Mouse (Mus musculus) adrenal gland, postnatal 25 days (tissue): ENCODE measurements at regions not wholly inside any gene's neighbourhood (a gene's known extent, or its start where the extent isn't known, plus 50 kb on each side); places are given as distances from the start of the nearest gene placed in this dataset.
"Not testable (repeated sequence)": the region's sequence is repeated elsewhere in the genome, so short reads cannot be mapped to it uniquely, and the experiment has no call there.

Source experiments
- DNase-seq: peaks from one replicate; pipeline ENCODE4 v3.0.0; 2021; ENCODE audit warnings: mixed read lengths

DNA sequence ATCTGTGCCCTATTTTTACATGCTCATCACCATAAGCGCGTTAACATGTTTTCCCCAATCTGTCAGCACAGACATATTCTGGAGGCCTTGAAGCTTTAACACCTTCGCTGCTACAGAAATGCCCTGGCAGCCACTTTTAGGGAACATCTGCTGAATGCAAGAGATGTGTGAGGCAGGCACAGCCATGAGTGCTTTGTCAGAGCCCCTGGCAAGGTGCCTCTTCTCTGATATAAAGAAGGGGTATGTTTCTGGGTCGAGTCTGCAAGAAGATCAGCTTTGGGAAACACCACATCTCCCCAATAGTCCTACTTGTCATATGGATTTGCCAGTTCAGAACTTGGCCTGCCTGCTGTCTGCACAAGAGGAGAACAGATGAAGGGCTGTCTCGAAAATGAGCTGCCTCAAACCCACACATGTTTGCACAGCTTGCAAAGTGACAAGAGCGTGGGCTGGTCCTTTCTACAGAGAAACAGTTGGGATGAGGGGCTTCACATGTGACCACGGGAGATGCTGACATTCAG, 1263.3 kb upstream of the Klhl29 start:
- no peak for DNase-seq

DNA sequence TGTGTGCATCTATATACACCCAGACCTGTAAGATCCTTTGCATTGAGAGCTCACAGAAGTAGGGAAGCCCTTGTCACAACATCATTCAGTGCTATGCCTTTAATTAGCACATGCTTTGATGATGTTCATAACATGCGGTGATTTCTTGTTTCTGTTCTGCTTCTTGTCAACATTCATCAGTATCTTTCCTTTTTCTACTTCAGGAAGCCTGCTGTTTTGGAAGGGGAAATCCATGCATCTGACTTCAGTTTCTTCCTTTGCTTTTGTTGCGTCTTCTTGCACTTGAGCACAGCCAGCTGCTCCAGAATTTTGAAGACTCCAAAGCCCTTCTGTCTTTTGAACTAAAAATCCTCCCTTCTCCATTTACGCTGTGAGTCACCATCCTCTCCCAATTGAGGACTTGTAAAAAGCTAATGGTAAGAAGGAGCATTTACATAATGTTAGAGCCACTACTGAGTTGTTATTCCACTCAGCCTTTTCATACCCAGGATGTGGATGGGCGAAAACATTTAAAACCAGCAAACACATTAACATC, 1262.4 kb upstream of the Klhl29 start:
- no peak for DNase-seq

DNA sequence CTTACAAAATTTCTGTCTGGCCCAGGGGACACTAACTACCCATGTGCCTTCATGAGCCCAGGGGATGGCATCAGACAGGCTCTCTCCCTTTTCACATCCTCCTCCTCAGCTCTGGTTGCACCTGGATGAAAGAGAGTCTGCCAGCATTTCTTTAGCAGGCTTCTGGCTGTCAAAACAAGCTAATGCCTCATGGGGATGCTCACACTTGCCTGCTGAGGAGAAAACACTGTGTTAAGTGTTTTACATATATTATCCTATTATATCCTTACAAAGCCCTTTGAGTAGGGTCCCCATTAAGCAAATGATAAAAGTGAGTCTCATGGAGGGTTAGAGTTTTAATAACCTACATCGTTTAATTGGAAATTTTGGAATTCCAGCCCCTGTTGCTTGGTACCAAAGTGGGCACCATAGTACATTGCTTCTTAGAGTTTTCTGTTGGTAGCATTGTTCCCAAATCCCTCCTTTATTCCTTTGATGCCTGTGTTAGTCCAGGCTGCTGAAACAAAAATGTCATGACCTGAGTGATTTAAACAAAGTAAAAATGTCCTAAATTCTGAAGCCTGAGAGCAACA, 1247.2 kb upstream of the Klhl29 start:
- DNase-seq = no peak

DNA sequence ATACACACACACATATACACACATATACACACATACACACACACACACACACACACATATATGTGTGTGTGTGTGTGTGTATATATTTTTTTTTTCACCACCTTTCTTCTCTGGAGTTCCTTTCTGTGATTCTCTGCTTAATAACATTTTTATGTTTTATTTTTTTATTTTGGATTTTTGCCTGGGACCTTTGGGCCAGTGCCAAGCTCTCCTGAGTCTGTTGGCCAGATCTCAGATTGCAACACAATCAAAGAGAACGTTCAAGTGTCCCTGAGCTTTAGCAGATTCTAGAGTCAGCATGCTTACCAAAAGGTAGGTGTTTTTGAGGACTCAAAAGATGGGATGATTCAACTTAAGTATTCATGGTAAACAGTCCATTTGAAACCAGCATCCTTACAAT, 1225.6 kb upstream of the Klhl29 start:
- peak; percentile 28 for DNase-seq

DNA sequence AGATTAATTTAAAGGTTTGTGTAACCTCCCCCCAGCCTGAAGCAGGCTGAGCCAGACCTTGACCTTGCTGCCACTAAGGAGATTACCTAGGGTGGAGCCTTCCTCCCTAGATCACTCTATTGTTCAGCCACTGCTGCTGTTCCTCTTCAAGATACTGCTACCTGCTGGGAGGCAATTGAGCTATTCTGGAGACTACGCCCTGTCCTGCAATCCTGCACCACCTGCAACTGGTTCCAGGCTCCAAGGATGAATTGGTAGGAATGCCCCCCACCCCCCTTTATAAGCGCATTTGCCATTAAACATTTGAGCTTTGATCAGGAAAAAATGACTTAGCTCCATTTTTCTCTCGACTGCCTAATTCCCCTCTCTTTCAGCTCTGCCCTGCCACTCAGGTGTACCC, 1220.0 kb upstream of the Klhl29 start:
- not testable (repeated sequence) for DNase-seq

DNA sequence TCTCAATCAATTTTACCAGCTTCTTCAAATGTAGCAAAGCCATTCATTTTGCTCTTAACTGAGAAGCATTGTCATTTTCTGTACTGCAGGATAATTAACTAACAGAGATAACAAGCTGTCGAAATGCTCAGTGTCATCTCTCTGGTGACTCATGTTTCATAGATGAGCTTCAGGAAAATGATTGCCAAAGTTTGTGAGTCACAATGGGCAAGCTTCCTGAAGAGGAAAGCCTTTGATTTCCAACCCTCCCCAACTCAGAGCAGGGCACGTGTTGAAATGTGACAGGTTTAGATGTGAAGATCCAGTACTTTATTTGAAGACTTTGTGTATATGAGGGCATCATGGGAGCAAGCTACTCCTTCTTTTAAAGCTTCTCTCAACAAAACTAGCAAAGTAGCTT, 1214.7 kb upstream of the Klhl29 start:
- peak; percentile 6 for DNase-seq

DNA sequence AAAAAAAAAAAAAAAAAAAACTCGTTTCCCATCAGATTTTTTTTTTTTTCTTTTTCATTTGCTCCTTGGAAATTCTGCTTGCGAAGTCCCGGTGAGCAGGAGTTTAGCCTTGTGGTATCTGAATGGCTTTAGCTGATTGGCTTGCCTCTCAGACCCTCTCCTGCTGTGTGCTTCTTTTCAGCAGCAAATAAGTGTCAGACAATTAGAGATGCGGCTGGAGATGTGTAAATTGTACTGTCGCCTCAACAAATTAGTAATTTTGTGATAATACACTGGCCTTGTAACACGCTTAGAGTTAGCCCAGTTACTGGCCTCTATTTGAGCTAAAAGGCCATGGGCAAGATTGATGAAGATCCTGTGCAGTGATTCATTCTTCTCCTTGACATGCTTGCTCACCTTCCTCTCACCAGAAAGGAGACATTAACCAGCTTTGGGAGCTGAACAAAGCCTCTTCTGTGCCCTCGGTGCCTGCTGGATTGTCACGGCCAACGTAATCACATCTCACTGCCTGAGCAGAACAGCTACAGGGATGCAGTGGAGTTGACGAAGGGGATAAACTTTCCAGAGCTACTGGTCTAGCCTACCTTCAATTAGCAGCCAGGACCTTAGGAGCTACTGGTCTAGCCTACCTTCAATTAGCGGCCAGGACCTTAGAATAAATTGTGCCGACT, 1212.7 kb upstream of the Klhl29 start:
- peak; percentile 10 for DNase-seq

DNA sequence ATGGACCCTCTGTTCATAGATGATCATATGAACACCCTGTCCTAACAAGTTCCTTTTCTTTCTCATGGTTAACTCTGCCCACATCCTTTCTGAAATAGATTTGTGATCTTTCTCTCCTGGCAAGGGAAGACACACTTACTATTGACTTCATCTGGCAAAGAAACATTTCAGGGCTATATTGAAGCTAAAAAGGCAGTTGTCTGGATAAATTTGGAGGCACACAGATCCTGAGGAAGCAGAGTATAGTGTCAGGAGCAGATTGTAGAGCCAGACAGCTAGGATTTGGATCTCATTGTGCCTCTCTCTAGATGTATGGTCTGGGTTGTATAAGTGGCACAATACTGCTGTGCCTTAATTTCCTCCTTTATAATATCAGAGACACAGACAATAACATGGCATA, 1204.7 kb upstream of the Klhl29 start:
- no peak for DNase-seq

DNA sequence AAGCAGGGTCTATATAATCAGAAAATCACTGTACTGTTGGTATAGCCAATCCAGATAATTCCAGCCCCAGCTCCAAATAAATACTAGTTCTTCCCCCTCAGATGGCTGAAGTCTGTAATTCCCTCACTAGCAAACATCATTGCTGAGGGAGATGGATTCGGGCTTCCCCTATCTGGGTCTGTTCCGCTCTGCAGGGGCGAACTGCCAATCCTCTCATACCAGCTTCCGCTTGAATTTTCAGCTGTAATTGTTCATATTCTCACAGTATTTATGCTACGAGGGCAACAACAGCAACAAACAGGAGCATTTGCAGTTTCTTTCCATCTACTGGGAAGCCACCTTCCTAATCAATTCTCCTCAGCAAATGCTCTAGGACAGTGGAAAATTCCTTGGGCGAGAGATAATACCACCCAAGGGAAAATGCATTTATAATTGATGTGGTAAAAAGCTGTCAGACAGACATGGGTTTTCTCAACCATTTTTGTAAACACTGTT, 1201.4 kb upstream of the Klhl29 start:
- DNase-seq = no peak
